Mouse (Mus musculus): Measurements from ENCODE around the gene Pex14. TPM values are rescaled to one million over a fixed set of nuclear protein-coding genes. Genes with fewer than 3 reads are reported as not detected.
"Not testable (repeated sequence)": the region's sequence is repeated elsewhere in the genome, so short reads cannot be mapped to it uniquely, and the experiment has no call there.

Pex14 gene
- total RNA-seq, 2 experiments from 2014 or later = 61.6 to 76.4 TPM

GRCm38 (mm10) chr4:149103875-149104561 is 4.3 kb upstream of the Pex14 start, which contains the start of gene Dffa:
Gene Dffa, plus strand, starts transcription at chr4:149104146.
- DNase-seq = peak; percentile 93

GRCm38 (mm10) chr4:149101456-149101855 is 1.8 kb upstream of the Pex14 start:
- DNase-seq = no peak

GRCm38 (mm10) chr4:149100449-149100848 is 773 bp upstream of the Pex14 start:
- not testable (repeated sequence) for DNase-seq

- DNase-seq = peak in 1 of 2 experiments; percentile 22
These were observed 1.1 kb downstream of the Pex14 start for GRCm38 (mm10) chr4:149098571-149098970.

- peak in 1 of 2 experiments; percentile 23 for DNase-seq
These were observed 1.7 kb downstream of the Pex14 start for GRCm38 (mm10) chr4:149097956-149098355.

GRCm38 (mm10) chr4:149091364-149091763 is 8.3 kb downstream of the Pex14 start:
- DNase-seq = no peak

GRCm38 (mm10) chr4:149085381-149085780 is 14.3 kb downstream of the Pex14 start:
- DNase-seq = peak; percentile 67 to 71

- DNase-seq = peak; percentile 89 to 92
These were observed 18.1 kb downstream of the Pex14 start for GRCm38 (mm10) chr4:149081528-149081927.

GRCm38 (mm10) chr4:149080111-149080510 is 19.6 kb downstream of the Pex14 start:
- no peak for DNase-seq

GRCm38 (mm10) chr4:149079629-149080028 is 20.0 kb downstream of the Pex14 start:
- DNase-seq = no peak

- peak in 1 of 2 experiments; percentile 47 for DNase-seq
These were observed 21.4 kb downstream of the Pex14 start for GRCm38 (mm10) chr4:149078261-149078660.

GRCm38 (mm10) chr4:149075871-149076575 is 23.7 kb downstream of the Pex14 start:
- peak; percentile 74 to 86 for DNase-seq

GRCm38 (mm10) chr4:149075073-149075472 is 24.6 kb downstream of the Pex14 start:
- DNase-seq = no peak

- no peak for DNase-seq
These were observed 32.8 kb downstream of the Pex14 start for GRCm38 (mm10) chr4:149066672-149067551.

- no peak for DNase-seq
These were observed 35.4 kb downstream of the Pex14 start for GRCm38 (mm10) chr4:149064061-149064854.

- no peak for DNase-seq
These were observed 37.0 kb downstream of the Pex14 start for GRCm38 (mm10) chr4:149062406-149063318.

- no peak for DNase-seq
These were observed 38.3 kb downstream of the Pex14 start for GRCm38 (mm10) chr4:149061432-149061718.

- DNase-seq = no peak
These were observed 38.9 kb downstream of the Pex14 start for GRCm38 (mm10) chr4:149060621-149061431.

GRCm38 (mm10) chr4:149059713-149060112 is 40.0 kb downstream of the Pex14 start:
- no peak for DNase-seq

- no peak for DNase-seq
These were observed 41.4 kb downstream of the Pex14 start for GRCm38 (mm10) chr4:149058298-149058697.

Measured in adrenal gland, postnatal 36 days (tissue).